Mouse (Mus musculus) bone marrow macrophage, adult 2 months (primary cell): ENCODE results near the gene Caln1. TPM values are rescaled to one million over a fixed set of nuclear protein-coding genes. Genes with fewer than 3 reads are reported as not detected.

Experiments
- H3K27ac ChIP-seq: 2 replicates; pipeline ENCODE4 v1.5.1; 2012; ENCODE audit warnings: low read depth, low read length; ENCODE audit not compliant: insufficient read depth
- H3K4me1 ChIP-seq: 2 replicates; pipeline ENCODE4 v1.6.1; 2012; ENCODE audit warnings: low read length; ENCODE audit not compliant: control insufficient read depth, insufficient read depth
- H3K4me3 ChIP-seq: 2 replicates; pipeline ENCODE4 v1.5.1; 2012; ENCODE audit warnings: mild to moderate bottlenecking, low read length, moderate library complexity; ENCODE audit not compliant: insufficient read depth
- CTCF ChIP-seq: IDR thresholded peaks from 2 replicates; pipeline ENCODE4 v1.5.1; 2012; ENCODE audit warnings: low read depth, mild to moderate bottlenecking, low read length, moderate library complexity
- POLR2A ChIP-seq: IDR thresholded peaks from 2 replicates; pipeline ENCODE4 v1.6.1; 2012; ENCODE audit warnings: mild to moderate bottlenecking, low read depth, low read length, borderline replicate concordance
- polyA plus RNA-seq: library from polyadenylated mRNA; stranded (reverse); fragments of >200 nt; gene quantifications from 2 replicates; pipeline ENCODE4 v1.2.4, GENCODE M21; 2012; ENCODE audit not compliant: missing spikeins, insufficient read depth, insufficient read length

Gene Caln1
- polyA plus RNA-seq, 1 experiment, result not detected

GRCm38 (mm10) chr5:130859736-130860135 is 490.5 kb downstream of the Caln1 start:
- H3K4me1 ChIP-seq, result no peaks in the 10 kb centered on the region
- TF ChIP-seq CTCF (no peak), POLR2A (no peak)
- no peak overlapping the region for H3K27ac ChIP-seq
- no peak overlapping the region for H3K4me3 ChIP-seq

- H3K4me3 ChIP-seq, result no peak overlapping the region
- TF ChIP-seq CTCF (no peak), POLR2A (no peak)
- no peak overlapping the region for H3K27ac ChIP-seq
- no peaks in the 10 kb centered on the region for H3K4me1 ChIP-seq
Measured at GRCm38 (mm10) chr5:130862302-130862701, 493.0 kb downstream of the Caln1 start.

GRCm38 (mm10) chr5:130869869-130870268 is 500.6 kb downstream of the Caln1 start:
- no peak for TF ChIP-seq CTCF
- TF ChIP-seq POLR2A, result no peak
- H3K4me3 ChIP-seq, result no peak overlapping the region
- no peaks in the 10 kb centered on the region for H3K4me1 ChIP-seq
- no peak overlapping the region for H3K27ac ChIP-seq

GRCm38 (mm10) chr5:130871086-130871485 is 501.8 kb downstream of the Caln1 start:
- H3K4me1 ChIP-seq, result no peaks in the 10 kb centered on the region
- TF ChIP-seq CTCF (no peak), POLR2A (no peak)

GRCm38 (mm10) chr5:130875391-130875790 is 506.1 kb downstream of the Caln1 start:
- Histone ChIP-seq H3K4me3 (no peak overlapping the region), H3K27ac (no peak overlapping the region), H3K4me1 (no peaks in the 10 kb centered on the region)
- no peak for TF ChIP-seq POLR2A
- no peak for TF ChIP-seq CTCF

More at GRCm38 (mm10) chr5:130871086-130871485, 501.8 kb downstream of the Caln1 start:
- Histone ChIP-seq H3K27ac (no peak overlapping the region), H3K4me3 (no peak overlapping the region)

GRCm38 (mm10) chr5:130880331-130880730 is 511.1 kb downstream of the Caln1 start:
- Histone ChIP-seq H3K27ac (no peak overlapping the region), H3K4me1 (no peaks in the 10 kb centered on the region), H3K4me3 (no peak overlapping the region)
- TF ChIP-seq CTCF (no peak), POLR2A (no peak)

GRCm38 (mm10) chr5:130891735-130892134 is 522.5 kb downstream of the Caln1 start:
- H3K27ac ChIP-seq, result no peak overlapping the region
- no peak overlapping the region for H3K4me3 ChIP-seq
- H3K4me1 ChIP-seq, result no peaks in the 10 kb centered on the region
- TF ChIP-seq CTCF, result no peak
- TF ChIP-seq POLR2A, result no peak

- Histone ChIP-seq H3K4me1 (no peaks in the 10 kb centered on the region), H3K27ac (no peak overlapping the region), H3K4me3 (no peak overlapping the region)
- TF ChIP-seq CTCF, result no peak
Measured at GRCm38 (mm10) chr5:130895991-130896390, 526.7 kb downstream of the Caln1 start.

Other genes starting within 250 kb of the Caln1 start
- gene Kctd7, start 224.6 kb upstream of the Caln1 start, polyA plus RNA-seq, result 4.8 and 5.8 TPM in 2 replicates
- gene Rabgef1, start 197.7 kb upstream of the Caln1 start, polyA plus RNA-seq, result 22.3 and 25.4 TPM in 2 replicates
- gene Tmem248, start 152.4 kb upstream of the Caln1 start, polyA plus RNA-seq, result 30.3 and 33.4 TPM in 2 replicates
- gene Sbds, start 113.9 kb upstream of the Caln1 start, polyA plus RNA-seq, result 87.1 and 111 TPM in 2 replicates
- gene Tyw1, start 113.8 kb upstream of the Caln1 start, polyA plus RNA-seq, result 12.3 and 12.7 TPM in 2 replicates
- gene A330070K13Rik, start 15.2 kb downstream of the Caln1 start, polyA plus RNA-seq, result not detected in 2 replicates